Mouse (Mus musculus): ENCODE data around the gene Lmbr1.

GRCm38 (mm10) chr5:29186798-29187197, 191.4 kb downstream of the Lmbr1 start:
- TF ChIP-seq CTCF (IDR thresholded peaks at IDR 0.05; ENCODE audit: borderline replicate concordance, control insufficient read depth, extremely low read depth, insufficient read depth, low read length, poor library complexity) (no peak), POLR2A (IDR thresholded peaks at IDR 0.05; ENCODE audit: control insufficient read depth, extremely low read depth, insufficient read depth, low read length, poor library complexity) (no peak)
